Mouse (Mus musculus): ENCODE results near the gene Gm49361.

Gm49361 gene

DNA sequence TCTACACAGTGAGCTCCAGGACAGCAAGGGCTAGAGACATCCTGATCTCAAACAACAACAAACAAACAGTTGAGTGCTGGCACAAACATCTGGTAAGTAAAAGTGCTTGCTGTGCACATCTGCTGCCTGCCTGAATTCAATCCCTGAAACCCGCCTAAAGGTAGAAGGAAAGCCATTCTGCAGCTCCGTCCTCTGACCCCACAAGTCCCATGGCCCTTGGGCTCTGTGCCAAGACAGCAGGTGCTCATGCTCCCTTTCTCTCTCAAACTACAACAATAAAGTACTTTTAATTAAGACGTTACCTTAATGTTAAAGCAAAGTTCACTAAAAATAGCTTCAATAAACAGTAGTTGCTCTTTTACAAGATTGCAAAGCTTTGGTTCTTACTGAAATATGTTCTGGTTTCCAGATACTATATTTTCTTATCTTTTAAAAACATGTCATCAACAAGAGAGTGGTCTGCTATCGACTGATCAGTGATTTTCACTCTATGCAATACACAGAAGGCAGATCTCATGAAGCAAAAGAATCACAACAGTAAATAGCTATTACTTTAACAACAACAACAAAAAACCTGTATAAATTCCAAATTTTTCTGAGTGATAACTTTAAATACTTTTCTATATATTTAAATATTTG lies 125.2 kb downstream of the Gm49361 start:
- no peak for DNase-seq (ENCODE audit: low spot score)

GRCm38 (mm10) chr14:57619487-57619886 lies 126.4 kb downstream of the Gm49361 start:
- DNase-seq (ENCODE audit: low spot score), result no peak

GRCm38 (mm10) chr14:57617675-57618074 lies 128.2 kb downstream of the Gm49361 start:
- DNase-seq (ENCODE audit: low spot score), result no peak

DNA sequence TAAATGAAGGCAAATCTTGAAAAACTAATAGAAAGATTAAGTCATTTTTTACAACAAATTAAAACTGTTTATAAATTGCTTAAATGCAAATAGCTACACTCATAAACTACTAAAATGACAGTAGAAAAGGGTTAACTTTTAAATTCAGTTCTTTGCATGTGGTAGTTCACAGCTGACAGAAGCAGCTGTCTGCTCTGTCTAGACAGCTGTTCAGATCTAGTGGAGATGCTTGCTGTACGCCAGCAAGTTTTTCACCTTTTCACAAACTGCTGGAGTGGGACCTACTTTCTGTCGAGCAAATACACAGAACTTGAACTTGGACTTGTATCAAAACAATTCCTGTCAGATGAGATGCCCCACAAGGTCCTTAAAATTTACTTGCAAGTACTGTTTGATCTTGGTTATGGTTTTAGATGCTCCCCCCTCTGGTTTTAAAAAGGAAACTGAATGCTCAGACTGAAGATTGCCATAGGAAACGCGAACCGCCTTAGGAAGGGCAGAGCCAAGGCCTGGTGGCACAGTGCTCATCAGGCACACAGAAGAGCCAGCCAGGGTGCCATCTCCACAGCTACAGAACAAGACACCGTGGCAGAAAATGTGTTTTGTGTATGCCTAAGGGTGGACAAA lies 129.5 kb downstream of the Gm49361 start:
- no peak for DNase-seq (ENCODE audit: low spot score)

GRCm38 (mm10) chr14:57615828-57616227 lies 130.1 kb downstream of the Gm49361 start:
- DNase-seq (ENCODE audit: low spot score), result no peak

DNA sequence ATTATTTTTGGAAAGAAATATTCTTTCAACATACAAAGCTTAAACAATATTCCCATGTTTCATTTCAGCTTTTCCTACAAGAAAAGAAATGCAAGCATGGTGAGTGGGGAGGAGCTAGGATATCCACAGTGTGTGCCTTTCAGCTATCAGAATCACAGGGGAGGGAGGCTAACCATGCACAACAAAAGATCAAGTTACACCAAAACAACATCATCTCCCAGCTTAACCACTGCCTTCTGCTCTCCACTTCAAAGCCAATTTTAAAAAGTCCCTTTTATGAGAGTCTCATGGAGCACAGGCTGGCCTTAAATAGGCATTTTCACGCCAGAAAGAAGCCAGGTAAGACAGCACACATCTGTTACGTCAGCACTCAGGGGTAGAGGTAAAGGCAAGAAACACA lies 134.9 kb downstream of the Gm49361 start:
- DNase-seq (ENCODE audit: low spot score), result no peak

DNA sequence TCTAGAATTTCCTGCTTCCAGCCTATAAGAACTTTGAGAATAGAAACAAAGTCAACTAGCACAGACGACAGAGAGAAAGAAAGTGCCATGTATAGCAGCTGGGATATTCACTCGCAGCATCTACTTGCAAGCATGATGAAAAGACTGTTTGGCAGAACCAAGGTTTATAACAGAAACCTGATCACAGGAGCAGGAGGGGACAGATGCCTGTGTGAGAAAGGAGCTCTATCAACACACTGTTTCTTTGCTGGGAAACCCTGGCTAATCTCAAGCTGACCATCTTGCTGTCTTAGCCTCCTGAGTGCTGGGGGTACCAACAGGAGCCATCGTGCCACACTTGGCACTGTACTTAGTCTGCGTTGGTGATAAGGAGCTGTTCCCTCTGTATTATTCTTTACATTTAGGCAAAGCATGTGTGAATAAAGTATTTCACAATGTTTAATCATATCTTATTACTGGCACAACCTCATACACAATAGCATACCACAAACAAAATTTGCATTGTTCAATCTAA lies 136.0 kb downstream of the Gm49361 start:
- no peak for DNase-seq (ENCODE audit: low spot score)

DNA sequence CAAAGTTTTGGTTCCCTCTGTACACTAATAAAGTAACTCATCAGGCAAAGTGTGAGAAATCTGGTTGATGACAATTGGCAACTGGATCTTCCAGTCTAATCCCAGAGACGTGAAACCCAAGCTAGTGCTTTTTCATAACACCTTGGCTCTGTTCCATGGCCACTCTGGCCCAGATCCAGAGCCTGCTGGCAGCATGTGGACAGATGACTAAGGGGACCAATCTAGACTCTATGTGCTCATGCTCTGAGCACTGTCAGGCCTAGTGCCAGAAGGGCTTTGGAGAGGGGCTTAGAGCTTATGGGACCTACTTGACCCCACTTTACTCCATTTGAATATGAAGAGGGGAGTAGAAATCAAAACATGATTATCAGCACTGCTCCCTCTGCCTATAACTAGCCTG lies 138.4 kb downstream of the Gm49361 start:
- DNase-seq (ENCODE audit: low spot score), result peak; percentile 47

- DNase-seq (ENCODE audit: low spot score), result no peak
Observed at GRCm38 (mm10) chr14:57606663-57607365, 139.1 kb downstream of the Gm49361 start.

- no peak for DNase-seq (ENCODE audit: low spot score)
Observed at GRCm38 (mm10) chr14:57593279-57593678, 152.6 kb downstream of the Gm49361 start.
